Mouse (Mus musculus) heart, embryonic 12.5 days (tissue): ENCODE measurements at regions not wholly inside any gene's neighbourhood (a gene's known extent, or its start where the extent isn't known, plus 50 kb on each side); places are given as distances from the start of the nearest gene placed in this dataset.

Source experiments
- ATAC-seq: fragments of 200-750 bp; cut with Nextera tagmentation; 2 replicates; pipeline ENCODE4 v1.8.0; 2017; ENCODE audit warnings: moderate TSS enrichment, moderate library complexity; ENCODE audit not compliant: insufficient number of reproducible peaks, low FRiP score
- H3K27ac ChIP-seq: fragments of 300-500 bp; sonication (generic); 2 replicates; pipeline ENCODE4 v1.5.1; 2016; ENCODE audit warnings: mild to moderate bottlenecking, moderate library complexity; ENCODE audit not compliant: poor library complexity, severe bottlenecking
- H3K27me3 ChIP-seq: fragments of 300-500 bp; sonication (generic); replicated peaks from 2 replicates; pipeline ENCODE4 v1.6.1; 2016; ENCODE audit warnings: mild to moderate bottlenecking, moderate library complexity
- H3K36me3 ChIP-seq: fragments of 300-500 bp; sonication (generic); 2 replicates; pipeline ENCODE4 v1.6.1; 2016; ENCODE audit warnings: mild to moderate bottlenecking, moderate library complexity
- H3K4me1 ChIP-seq: fragments of 300-500 bp; sonication (generic); replicated peaks from 2 replicates; pipeline ENCODE4 v1.6.1; 2016; ENCODE audit warnings: mild to moderate bottlenecking
- H3K4me2 ChIP-seq: fragments of 300-500 bp; sonication (generic); 2 replicates; pipeline ENCODE4 v1.6.1; 2016; ENCODE audit warnings: mild to moderate bottlenecking, moderate library complexity
- H3K4me3 ChIP-seq: fragments of 300-500 bp; sonication (generic); 2 replicates; pipeline ENCODE4 v1.5.1; 2016; ENCODE audit warnings: mild to moderate bottlenecking
- H3K9ac ChIP-seq: fragments of 300-500 bp; sonication (generic); 2 replicates; pipeline ENCODE4 v1.6.1; 2016; ENCODE audit warnings: mild to moderate bottlenecking, moderate library complexity
- H3K9me3 ChIP-seq: fragments of 300-500 bp; sonication (generic); replicated peaks from 2 replicates; pipeline ENCODE4 v1.6.1; 2016; ENCODE audit warnings: mild to moderate bottlenecking, moderate library complexity
- WGBS: fragments of 180-500 bp; shearing (Covaris S2); methylation state at CpG from one replicate; pipeline ENCODE4 v1.1.7; 2016; 5-methylcytosine and 5-hydroxymethylcytosine counted together

DNA sequence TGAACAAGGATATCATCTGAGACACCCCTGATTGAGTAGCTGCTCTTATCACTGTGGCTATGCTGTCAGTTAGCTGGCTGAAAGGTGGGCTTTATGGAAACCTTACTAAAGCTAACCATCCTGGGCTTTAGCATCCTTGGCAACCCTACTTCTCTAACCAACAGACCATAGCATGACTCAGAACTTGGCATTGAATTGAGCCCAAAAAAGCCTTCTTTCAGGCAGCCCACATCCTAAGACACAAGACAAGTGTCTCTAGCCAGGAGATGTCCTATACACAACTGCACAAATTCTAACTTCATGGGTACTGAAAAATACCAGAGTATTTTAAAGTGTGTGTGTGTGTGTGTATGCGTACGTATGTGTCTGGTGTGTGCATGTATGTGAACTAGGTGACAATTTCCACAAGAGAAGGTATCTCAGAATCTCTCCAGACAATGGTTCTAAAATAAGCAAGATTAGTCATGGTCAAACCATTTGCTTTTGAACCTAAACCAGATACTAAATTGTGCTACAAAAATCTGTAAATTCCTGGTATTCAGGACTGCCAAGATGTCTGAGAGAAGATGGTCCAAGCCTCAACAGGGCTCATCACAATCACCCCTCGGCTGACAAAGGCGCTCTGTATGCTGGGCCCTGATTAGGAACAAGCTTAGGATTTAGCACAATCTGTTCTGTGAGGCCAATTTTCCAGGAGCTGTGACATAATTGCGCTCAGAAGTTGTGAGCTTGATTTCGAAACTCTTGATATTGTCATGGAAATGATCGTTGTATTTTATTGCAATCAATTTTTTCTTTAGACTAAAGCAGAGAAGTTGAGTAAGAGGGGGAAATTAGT is 126.2 kb downstream of the Cpeb2 start:
- WGBS, result 64% methylated on average over 7 of the region's 7 CpGs
- Histone ChIP-seq H3K27ac (no peak overlapping the region), H3K36me3 (no peaks in the 10 kb centered on the region), H3K9ac (no peak overlapping the region), H3K4me1 (peaks cover 30% of the 10 kb centered on the region), H3K4me2 (no peak overlapping the region), H3K27me3 (no peaks in the 10 kb centered on the region), H3K4me3 (no peak overlapping the region), H3K9me3 (no peaks in the 10 kb centered on the region)
- no peak for ATAC-seq

DNA sequence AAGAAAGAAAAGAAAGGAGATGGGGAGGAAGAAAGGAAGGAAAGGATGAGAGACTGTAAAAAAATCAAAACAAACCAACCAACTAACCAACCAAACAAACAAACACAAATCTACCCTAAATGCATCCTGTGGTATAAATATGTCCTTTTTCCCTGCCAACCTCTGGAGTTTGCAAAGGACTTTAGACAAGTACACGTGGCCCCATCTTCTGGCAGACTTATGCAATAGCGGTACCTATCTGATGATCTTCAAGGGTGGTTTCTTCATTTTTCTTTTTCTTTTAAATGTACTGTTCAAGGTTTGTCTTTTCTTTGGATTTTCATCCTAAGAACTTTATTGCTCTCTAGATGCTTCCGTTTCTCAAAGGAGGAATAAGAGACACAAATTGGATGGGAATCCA is 127.3 kb downstream of the Cpeb2 start:
- Histone ChIP-seq H3K27me3 (no peaks in the 10 kb centered on the region), H3K9me3 (no peaks in the 10 kb centered on the region), H3K4me3 (no peak overlapping the region), H3K27ac (no peak overlapping the region), H3K4me1 (peaks cover 21% of the 10 kb centered on the region), H3K36me3 (no peaks in the 10 kb centered on the region), H3K4me2 (no peak overlapping the region), H3K9ac (no peak overlapping the region)
- WGBS, result 45% methylated on average over 3 of the region's 3 CpGs
- ATAC-seq, result no peak

DNA sequence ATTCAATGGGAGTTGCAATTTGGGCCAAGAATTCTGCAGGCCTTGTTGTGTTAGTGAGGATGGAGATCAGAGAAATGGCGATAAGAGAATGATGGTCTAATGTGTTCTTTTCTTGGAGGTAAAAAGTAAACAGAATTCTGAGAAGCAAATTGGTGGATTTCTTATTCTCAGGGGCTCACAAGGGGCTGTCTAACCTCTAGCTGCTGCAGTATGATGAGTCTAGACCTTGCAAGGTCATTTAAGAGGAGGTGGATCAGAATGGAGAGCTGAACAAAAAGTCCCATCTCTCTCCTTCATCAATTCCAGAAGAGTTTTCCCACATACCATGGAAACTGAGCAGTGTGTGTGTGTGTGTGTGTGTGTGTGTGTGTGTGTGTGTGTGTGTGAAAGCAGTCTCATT is 128.1 kb downstream of the Cpeb2 start:
- H3K4me2 ChIP-seq, result no peak overlapping the region
- no peak overlapping the region for H3K4me3 ChIP-seq
- no peaks in the 10 kb centered on the region for H3K27me3 ChIP-seq
- WGBS, result 90% methylated on average over 1 of the region's 1 CpGs
- peaks cover 14% of the 10 kb centered on the region for H3K4me1 ChIP-seq
- H3K9me3 ChIP-seq, result no peaks in the 10 kb centered on the region
- no peak overlapping the region for H3K9ac ChIP-seq
- no peak overlapping the region for H3K27ac ChIP-seq
- no peak for ATAC-seq
- H3K36me3 ChIP-seq, result no peaks in the 10 kb centered on the region

DNA sequence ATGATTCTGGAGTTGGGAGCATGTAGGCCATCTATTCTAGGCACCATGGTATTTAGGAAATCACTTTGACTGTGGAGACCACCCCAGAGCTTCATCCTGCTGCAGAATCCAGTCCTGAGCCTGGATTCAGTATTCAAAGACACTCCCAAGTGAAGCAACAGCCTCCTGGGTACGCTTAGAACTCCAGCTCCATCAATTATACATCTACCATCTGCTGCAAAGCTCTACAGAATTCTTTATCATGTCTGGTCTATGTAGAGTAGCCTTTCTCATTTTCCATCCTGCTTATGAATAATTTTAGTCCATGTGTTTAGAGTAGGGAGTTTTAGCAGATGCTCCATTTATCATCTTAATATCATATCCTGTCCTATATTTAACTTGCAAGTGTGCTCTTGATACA is 139.4 kb downstream of the Cpeb2 start:
- Histone ChIP-seq H3K36me3 (no peaks in the 10 kb centered on the region), H3K27me3 (no peaks in the 10 kb centered on the region), H3K27ac (no peak overlapping the region), H3K4me1 (no peaks in the 10 kb centered on the region), H3K4me2 (no peak overlapping the region), H3K9me3 (no peaks in the 10 kb centered on the region), H3K4me3 (no peak overlapping the region), H3K9ac (no peak overlapping the region)
- WGBS, result 79% methylated on average over 1 of the region's 1 CpGs
- ATAC-seq, result no peak

DNA sequence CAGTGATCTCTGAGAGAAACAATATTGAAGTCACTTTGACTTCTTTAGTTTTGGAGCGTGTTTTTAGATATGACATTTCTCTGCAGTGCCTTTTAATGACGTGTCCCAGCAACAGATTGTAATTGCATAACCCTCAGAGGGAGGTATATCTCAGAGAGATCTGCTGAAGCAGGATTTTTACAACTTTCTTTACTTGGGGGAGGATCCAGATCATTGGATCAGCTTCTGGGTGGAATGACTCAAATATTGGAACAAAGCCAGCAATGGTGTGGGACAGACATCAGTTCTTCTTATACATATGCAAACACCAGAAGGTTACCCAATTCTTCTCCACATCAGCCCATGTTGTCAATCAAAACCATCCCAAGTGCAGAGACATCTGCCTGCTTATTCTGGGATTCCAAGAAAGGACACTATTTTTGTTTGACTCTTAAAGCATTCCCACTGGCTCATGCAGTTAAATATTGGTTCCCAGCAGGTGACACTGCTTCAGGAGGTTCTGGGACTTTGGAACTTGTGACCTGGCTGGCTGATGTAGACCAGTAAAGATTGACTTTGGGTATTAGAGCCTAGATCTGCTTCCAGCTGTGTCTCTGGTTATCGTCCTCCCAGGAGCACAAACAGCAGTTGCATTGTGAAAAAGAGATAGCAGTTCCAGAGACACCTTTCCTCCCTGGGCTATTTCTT is 130.5 kb upstream of the C1qtnf7 start:
- Histone ChIP-seq H3K36me3 (no peaks in the 10 kb centered on the region), H3K27me3 (no peaks in the 10 kb centered on the region), H3K9me3 (no peaks in the 10 kb centered on the region), H3K9ac (no peak overlapping the region), H3K27ac (no peak overlapping the region), H3K4me1 (no peaks in the 10 kb centered on the region), H3K4me3 (no peak overlapping the region), H3K4me2 (no peak overlapping the region)
- ATAC-seq, result no peak
- 58% methylated on average over 3 of the region's 3 CpGs for WGBS

DNA sequence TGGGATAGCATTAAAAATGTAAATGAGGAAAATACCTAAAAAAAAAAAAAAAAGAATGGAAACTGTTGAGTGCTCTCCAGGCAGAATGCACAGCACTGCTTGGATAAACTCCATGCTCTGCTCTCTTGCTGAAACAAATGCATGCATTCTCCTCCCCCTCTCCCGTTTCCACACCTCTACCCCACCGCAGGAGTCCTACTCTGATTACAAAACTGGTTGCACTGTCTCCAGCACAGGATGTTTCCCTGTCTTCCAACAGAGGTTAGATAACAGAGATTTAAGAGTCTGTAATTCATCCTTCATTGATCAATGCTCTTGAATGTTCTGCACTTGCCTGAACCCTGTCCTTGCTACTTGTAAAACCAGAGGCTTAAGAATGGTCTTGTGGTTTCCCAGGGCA is 124.3 kb upstream of the C1qtnf7 start:
- Histone ChIP-seq H3K36me3 (no peaks in the 10 kb centered on the region), H3K4me1 (no peaks in the 10 kb centered on the region), H3K4me3 (no peak overlapping the region), H3K27ac (no peak overlapping the region), H3K9me3 (no peaks in the 10 kb centered on the region), H3K9ac (no peak overlapping the region), H3K4me2 (no peak overlapping the region), H3K27me3 (no peaks in the 10 kb centered on the region)
- no peak for ATAC-seq
- WGBS, result 17% methylated on average over 2 of the region's 2 CpGs

DNA sequence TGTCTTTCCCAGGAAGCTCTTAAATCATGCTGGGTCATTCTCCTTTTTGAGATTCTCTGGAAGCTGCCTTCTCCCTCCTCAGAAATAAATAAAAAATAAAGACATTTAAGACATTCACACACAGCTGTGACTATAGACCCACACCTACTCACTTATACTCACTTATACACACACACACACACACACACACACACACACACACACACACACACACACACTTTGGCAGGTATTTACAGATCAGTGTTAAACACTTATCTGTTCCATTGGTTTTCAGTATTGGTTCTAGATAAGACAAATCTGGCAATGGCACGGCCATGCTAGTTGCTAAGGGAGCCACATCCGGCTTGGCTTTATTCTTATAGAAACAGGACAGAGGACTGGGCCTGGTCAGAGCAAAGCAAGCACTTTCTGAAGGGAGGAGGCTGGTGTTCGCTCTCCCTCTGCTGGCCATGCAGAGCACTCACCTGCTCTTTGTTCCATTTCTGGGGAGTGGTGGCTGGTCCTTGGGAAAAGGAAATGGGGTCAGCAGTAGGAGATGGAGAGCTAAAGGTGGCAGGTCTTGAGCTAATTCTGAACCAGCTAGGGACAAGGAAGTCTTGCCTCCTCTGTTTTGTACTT is 123.8 kb upstream of the C1qtnf7 start:
- Histone ChIP-seq H3K27me3 (no peaks in the 10 kb centered on the region), H3K36me3 (no peaks in the 10 kb centered on the region), H3K27ac (no peak overlapping the region), H3K9ac (no peak overlapping the region), H3K4me1 (no peaks in the 10 kb centered on the region), H3K4me2 (no peak overlapping the region), H3K9me3 (no peaks in the 10 kb centered on the region), H3K4me3 (no peak overlapping the region)
- 13% methylated on average over 3 of the region's 3 CpGs for WGBS
- ATAC-seq, result peak; percentile 59; the same call in 1 of the 2 replicates

DNA sequence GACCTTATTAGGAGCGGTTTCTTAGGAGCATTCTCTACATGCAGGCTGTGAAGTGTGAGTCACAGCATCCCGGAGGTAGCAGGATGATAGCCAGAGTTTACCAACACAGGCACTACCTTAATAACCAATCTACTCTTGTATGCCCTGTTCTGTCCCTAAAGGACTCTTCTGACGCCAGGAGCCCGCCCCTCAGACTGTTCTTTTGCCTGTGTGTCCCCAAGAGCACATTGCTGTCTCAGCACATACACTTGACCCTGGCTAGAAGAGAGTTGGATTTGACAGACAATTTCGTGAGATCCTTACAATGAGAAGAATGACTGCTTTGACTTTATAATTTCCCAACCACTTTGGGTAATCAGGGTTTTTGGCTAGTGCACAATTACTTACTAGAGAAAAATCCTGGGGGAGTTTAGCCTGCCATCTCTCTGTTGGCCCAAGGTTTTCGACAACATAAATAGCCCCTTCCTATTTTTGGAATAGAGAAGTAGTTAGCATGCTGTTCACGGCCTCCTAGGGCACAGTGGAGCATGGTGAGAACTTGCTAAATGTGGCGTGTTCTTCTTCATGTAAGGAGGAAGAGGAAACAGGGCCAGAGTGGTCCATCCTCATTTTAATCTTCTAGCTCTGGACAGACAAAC is 122.3 kb upstream of the C1qtnf7 start:
- 60% methylated on average over 8 of the region's 8 CpGs for WGBS
- Histone ChIP-seq H3K36me3 (no peaks in the 10 kb centered on the region), H3K9ac (no peak overlapping the region), H3K4me2 (no peak overlapping the region), H3K27ac (no peak overlapping the region), H3K27me3 (no peaks in the 10 kb centered on the region), H3K9me3 (no peaks in the 10 kb centered on the region), H3K4me3 (no peak overlapping the region), H3K4me1 (no peaks in the 10 kb centered on the region)
- ATAC-seq, result no peak

DNA sequence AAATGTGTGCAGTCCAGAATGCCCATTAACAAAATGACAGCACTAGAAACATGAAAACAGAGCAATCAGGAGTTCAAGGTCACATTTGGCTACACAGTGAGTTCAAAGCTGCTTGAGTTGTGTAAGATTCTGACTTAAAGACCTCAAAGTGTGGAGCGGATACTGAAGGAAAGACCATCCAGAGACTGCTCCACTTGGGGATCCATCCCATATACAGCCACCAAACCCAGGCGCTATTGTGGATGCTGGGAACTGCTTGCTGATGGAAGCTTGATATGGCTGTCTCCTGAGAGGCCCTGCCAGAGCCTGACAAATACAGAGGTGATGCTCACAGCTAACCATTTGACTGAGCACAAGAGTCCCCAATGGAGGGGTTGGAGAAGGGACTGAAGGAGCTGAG is 98.1 kb upstream of the C1qtnf7 start:
- no peak overlapping the region for H3K4me3 ChIP-seq

DNA sequence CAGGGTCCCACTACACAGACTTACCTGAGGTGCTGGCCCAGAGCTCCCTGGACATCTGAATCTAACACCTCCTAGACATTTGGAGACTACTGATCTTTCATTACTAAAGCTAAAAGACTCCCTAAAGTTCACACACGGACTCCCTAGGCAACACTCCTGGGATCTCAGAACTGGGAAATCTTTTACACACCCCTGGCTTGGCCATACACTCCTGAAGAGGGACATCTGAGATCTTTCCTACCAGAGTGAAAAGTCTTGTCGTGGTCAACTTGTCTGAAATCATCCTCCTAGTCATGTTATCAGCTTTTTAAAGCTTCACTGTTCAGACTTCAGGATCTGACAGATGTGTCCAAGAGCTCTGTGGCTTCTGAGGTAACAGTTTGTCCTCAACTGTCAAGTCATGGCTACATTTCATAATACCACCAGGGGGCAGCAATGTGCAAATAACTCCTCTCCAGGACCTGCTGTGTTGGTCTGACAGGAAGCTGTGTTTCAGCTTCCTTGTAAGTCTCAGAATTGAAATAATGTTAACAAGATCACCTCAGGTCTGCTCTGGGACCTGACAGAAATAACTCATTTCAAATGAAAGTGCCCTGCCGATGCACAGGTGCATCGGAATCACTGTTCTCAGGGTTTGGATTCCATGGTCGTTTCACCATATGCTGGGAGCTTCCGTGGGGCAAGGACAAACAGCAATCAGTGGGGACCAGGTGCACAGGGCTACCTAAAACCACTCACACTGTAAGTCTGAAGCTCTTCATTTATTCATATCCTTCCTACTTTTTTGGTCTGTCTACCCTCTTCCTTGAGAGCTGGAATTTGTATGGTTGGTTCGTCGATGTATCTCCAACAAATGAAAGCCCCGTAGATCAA is 92.3 kb upstream of the C1qtnf7 start:
- WGBS, result 73% methylated on average over 9 of the region's 9 CpGs
- ATAC-seq, result no peak

More for the DNA sequence above, 98.1 kb upstream of the C1qtnf7 start:
- Histone ChIP-seq H3K9me3 (0 out of 2 replicates have a peak, but pooled peaks cover 3% of the 10 kb centered on the region), H3K36me3 (no peaks in the 10 kb centered on the region), H3K4me1 (no peaks in the 10 kb centered on the region), H3K4me2 (no peak overlapping the region), H3K9ac (no peak overlapping the region), H3K27me3 (no peaks in the 10 kb centered on the region), H3K27ac (no peak overlapping the region)
- no peak for ATAC-seq
- WGBS, result 83% methylated on average over 2 of the region's 2 CpGs

More for the DNA sequence above, 92.3 kb upstream of the C1qtnf7 start:
- Histone ChIP-seq H3K4me3 (no peak overlapping the region), H3K27me3 (no peaks in the 10 kb centered on the region), H3K36me3 (no peaks in the 10 kb centered on the region), H3K9ac (no peak overlapping the region), H3K27ac (no peak overlapping the region), H3K4me2 (no peak overlapping the region), H3K4me1 (peaks cover 4% of the 10 kb centered on the region), H3K9me3 (0 out of 2 replicates have a peak, but pooled peaks cover 2% of the 10 kb centered on the region)
